Mouse (Mus musculus): ENCODE results near the gene Ano4.

Gene Ano4

DNA sequence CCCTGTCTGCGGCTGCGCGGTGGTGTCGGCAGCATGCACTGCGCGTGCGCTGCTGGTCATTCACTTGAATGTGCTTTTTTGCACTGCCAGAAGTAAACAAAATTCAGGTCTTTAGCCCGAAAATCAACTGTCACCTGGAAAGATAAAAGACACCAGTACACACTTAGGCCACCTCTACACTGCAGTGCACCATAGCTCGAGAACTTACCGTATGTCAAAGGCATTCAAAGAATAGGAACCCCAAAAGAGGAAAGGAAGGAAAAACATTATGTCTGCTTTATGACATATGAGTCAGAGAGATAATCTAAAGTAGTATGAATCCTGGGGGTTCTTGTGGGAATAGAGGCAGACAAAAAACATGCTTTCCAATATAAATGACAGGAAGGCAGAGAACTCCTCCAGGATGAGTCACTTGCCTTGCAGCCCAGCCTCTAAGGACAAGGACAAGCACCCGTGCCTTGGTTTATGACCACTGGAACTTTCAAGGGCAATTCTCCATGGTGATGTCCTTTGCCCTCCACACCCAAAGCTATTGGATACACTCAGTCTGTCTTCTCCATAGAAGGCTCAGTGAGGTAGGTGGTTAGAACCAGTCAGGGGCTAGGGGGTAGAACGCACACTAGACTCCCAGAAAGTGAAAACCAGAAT lies 394.8 kb downstream of the Ano4 start:
- DNase-seq (ENCODE audit: low spot score in 2 of 2) = no peak
